Mouse (Mus musculus) cerebellum, adult 2 months (tissue): ENCODE data around the gene Lrrc29.

Experiments used
- CTCF ChIP-seq: fragments of 200-500 bp; IDR thresholded peaks from 2 replicates; pipeline ENCODE4 v1.5.1; 2011; ENCODE audit warnings: low read depth, mild to moderate bottlenecking, control low read depth, low read length, moderate library complexity, borderline replicate concordance; ENCODE audit not compliant: insufficient read depth
- POLR2A ChIP-seq: fragments of 200-500 bp; IDR thresholded peaks from 2 replicates; pipeline ENCODE4 v1.6.1; 2011; ENCODE audit warnings: low read length, control low read depth, borderline replicate concordance; ENCODE audit not compliant: insufficient read depth

DNA sequence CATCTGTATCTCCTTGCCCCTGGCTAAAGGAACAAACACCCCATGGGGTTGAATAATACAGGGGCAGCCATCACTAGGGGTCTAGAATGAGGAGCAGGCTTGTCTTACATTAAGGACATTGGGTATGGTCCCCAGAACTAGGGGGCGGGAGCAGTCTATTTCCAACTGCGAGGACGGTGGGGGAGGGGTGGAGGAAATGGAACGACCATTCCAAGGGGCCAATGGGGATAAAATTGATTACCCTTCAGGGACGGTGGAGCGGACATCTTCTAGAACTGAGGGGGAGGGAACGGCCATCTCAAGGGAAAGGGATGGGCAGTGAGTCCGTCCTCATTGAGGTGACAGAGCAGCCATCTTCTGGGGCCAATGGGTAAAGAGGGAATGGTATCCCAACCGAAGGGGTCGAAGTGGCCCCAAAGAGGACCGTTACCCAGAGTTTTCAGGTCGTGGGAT lies 411 bp downstream of the Lrrc29 start:
- TF ChIP-seq POLR2A (no peak), CTCF (no peak)
